Mouse (Mus musculus): ENCODE data around the gene Tnfaip8l1.

DNA sequence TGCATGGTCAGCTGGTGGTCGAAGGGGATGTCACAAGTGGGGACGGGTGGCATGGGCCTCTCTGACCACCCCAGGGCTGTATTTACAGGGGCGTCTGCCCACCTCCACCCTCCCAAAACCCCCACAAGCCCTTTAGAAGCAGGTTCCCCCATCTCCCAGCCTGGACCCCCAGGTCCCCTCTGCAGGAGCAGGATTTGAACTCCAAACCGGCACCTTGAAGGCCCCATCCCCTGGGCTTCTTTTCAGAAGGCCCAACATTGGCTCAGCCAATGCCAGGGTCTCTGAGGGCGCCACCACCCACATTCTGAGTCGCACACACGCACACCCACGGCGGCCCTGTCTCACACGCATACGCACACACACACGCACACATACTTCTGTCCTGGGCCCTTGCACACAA, 39.1 kb upstream of the Tnfaip8l1 start:
- TF ChIP-seq USF1 (IDR thresholded peaks at IDR 0.05; ENCODE audit: low read depth) (no peak), MAX (IDR thresholded peaks at IDR 0.05; ENCODE audit: low read depth) (no peak), SRF (IDR thresholded peaks at IDR 0.05; ENCODE audit: control insufficient read depth, insufficient read length, low read depth) (no peak), POLR2A (IDR thresholded peaks at IDR 0.05; ENCODE audit: insufficient read length, low read depth) (no peak), MYOG (IDR thresholded peaks at IDR 0.05; ENCODE audit: control insufficient read depth in 1 of 3, insufficient read depth in 1 of 3, insufficient read length in 2 of 3, low read depth in 2 of 3) (no peak), TCF12 (IDR thresholded peaks at IDR 0.05; ENCODE audit: insufficient read depth, poor library complexity, severe bottlenecking) (no peak)
